Mouse (Mus musculus) midbrain, embryonic 11.5 days (tissue): ENCODE data around the gene Mapk8. TPM values are rescaled to one million over a fixed set of nuclear protein-coding genes. Genes with fewer than 3 reads are reported as not detected.
A peak's percentile ranks its signal among the peaks of the same experiment; 100 is the strongest.

Source experiments
- ATAC-seq: fragments of 200-750 bp; cut with Nextera tagmentation; 2 replicates; pipeline ENCODE4 v1.8.0; 2017; ENCODE audit warnings: moderate TSS enrichment, moderate library complexity; ENCODE audit not compliant: low FRiP score
- DNase-seq: peaks from one replicate; pipeline ENCODE4 v3.0.0; 2015; ENCODE audit warnings: low spot score; ENCODE audit errors: missing footprints
- H3K27ac ChIP-seq: fragments of 300-500 bp; sonication (generic); 2 replicates; pipeline ENCODE4 v1.5.1; 2014; ENCODE audit warnings: low read depth, low read length
- H3K27me3 ChIP-seq: fragments of 300-500 bp; sonication (generic); 2 replicates; pipeline ENCODE4 v1.6.1; 2014; ENCODE audit warnings: mild to moderate bottlenecking, low read length, moderate library complexity, mixed read lengths; ENCODE audit not compliant: control insufficient read depth, insufficient read depth
- H3K36me3 ChIP-seq: fragments of 300-500 bp; sonication (generic); 2 replicates; pipeline ENCODE4 v1.6.1; 2014; ENCODE audit warnings: mild to moderate bottlenecking, low read length, moderate library complexity, mixed read lengths; ENCODE audit not compliant: control insufficient read depth, insufficient read depth
- H3K4me1 ChIP-seq: fragments of 300-500 bp; sonication (generic); 2 replicates; pipeline ENCODE4 v1.6.1; 2014; ENCODE audit warnings: low read length; ENCODE audit not compliant: control insufficient read depth, insufficient read depth
- H3K4me2 ChIP-seq: fragments of 300-500 bp; sonication (generic); 2 replicates; pipeline ENCODE4 v1.6.1; 2014; ENCODE audit warnings: mild to moderate bottlenecking, moderate library complexity
- H3K4me3 ChIP-seq: fragments of 300-500 bp; sonication (generic); 2 replicates; pipeline ENCODE4 v1.5.1; 2014; ENCODE audit warnings: low read depth, low read length
- H3K9ac ChIP-seq: fragments of 300-500 bp; sonication (generic); 2 replicates; pipeline ENCODE4 v1.6.1; 2014; ENCODE audit warnings: low read length
- H3K9me3 ChIP-seq: fragments of 300-500 bp; sonication (generic); 2 replicates; pipeline ENCODE4 v1.6.1; 2016; ENCODE audit warnings: low read length; ENCODE audit not compliant: control insufficient read depth
- WGBS: fragments of 180-500 bp; shearing (Covaris S2); extraction: QIAGEN DNeasy Blood & Tissue Kit; methylation state at CpG from one replicate; pipeline ENCODE4 v1.1.7; 2014; 5-methylcytosine and 5-hydroxymethylcytosine counted together
- polyA plus RNA-seq: library from polyadenylated mRNA; unstranded; fragments of >200 nt; fragmentation: Nextera tagmentation; extraction: Ambion mirVana; gene quantifications from 2 replicates; pipeline ENCODE4 v1.2.1, GENCODE M21; 2014

The Mapk8 gene
- polyA plus RNA-seq, 1 experiment from 2014 or later = 27.4 TPM

- Histone ChIP-seq H3K4me2 (no peak overlapping the region), H3K27ac (no peak overlapping the region), H3K36me3 (no peaks in the 10 kb centered on the region), H3K4me3 (no peak overlapping the region), H3K9me3 (no peaks in the 10 kb centered on the region), H3K4me1 (0 out of 2 replicates have a peak, but pooled peaks cover 4% of the 10 kb centered on the region), H3K27me3 (no peaks in the 10 kb centered on the region), H3K9ac (no peak overlapping the region)
- ATAC-seq (no peak), DNase-seq (peak; percentile 78)
- 65% methylated on average over 1 of the region's 1 CpGs for WGBS
Measured at GRCm38 (mm10) chr14:33373271-33373670, 73.7 kb downstream of the Mapk8 start.

DNA sequence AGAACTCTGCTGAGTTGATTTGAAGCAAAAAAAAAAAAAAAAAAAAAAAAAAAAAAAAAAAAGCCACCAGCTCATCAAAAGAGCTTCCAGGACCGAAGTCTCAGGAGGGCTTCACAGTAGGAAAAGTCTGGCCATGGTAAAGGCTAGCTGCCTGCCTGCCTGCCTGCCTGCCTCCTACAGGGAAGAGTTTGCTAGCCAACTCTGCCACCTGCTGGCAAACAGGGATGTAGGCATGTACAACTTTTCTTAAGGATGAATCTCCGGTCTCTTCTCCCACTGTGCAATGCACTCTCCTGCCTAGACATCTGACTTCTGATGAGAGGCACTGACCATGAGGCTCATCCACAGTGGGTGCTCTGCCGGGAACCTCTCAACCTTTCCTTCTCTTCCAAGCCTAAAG, 75.7 kb downstream of the Mapk8 start:
- WGBS = 23% methylated on average over 3 of the region's 3 CpGs
- peak; percentile 59 for ATAC-seq
- H3K9me3 ChIP-seq = no peaks in the 10 kb centered on the region
- H3K4me3 ChIP-seq = no peak overlapping the region
- 0 out of 2 replicates have a peak, but pooled peaks cover 4% of the 10 kb centered on the region for H3K4me1 ChIP-seq
- no peak overlapping the region for H3K27ac ChIP-seq
- no peak overlapping the region for H3K4me2 ChIP-seq
- DNase-seq = peak; percentile 89
- H3K36me3 ChIP-seq = no peaks in the 10 kb centered on the region
- H3K9ac ChIP-seq = no peak overlapping the region
- no peaks in the 10 kb centered on the region for H3K27me3 ChIP-seq

GRCm38 (mm10) chr14:33370056-33370455, 76.9 kb downstream of the Mapk8 start:
- no peaks in the 10 kb centered on the region for H3K27me3 ChIP-seq
- no peaks in the 10 kb centered on the region for H3K36me3 ChIP-seq
- peak overlapping the region; percentile 4; the same call in 1 of the 2 replicates for H3K4me2 ChIP-seq
- H3K9me3 ChIP-seq = no peaks in the 10 kb centered on the region
- no peak overlapping the region for H3K9ac ChIP-seq
- H3K4me3 ChIP-seq = no peak overlapping the region
- 18% methylated on average over 7 of the region's 7 CpGs for WGBS
- DNase-seq = no peak
- ATAC-seq = no peak
- 0 out of 2 replicates have a peak, but pooled peaks cover 4% of the 10 kb centered on the region for H3K4me1 ChIP-seq
- H3K27ac ChIP-seq = no peak overlapping the region

DNA sequence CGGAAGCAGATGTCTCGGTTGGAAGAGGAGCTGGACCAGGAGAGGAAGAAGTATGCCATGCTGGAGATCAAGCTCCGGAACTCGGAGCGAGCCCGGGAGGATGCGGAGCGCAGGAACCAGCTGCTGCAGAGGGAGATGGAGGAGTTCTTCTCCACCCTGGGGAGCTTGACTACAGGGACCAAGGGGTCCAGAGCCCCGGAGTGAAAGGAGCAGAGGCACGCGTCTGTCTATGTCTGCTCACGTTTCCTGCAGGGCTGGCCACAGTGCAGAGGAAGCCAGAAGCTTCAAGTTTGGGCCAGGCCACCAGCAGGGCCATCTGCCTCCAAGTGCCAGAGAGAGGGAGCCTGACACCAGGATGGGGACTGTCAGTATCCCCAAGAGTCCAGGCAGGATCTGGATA, 77.6 kb downstream of the Mapk8 start:
- Histone ChIP-seq H3K4me1 (0 out of 2 replicates have a peak, but pooled peaks cover 4% of the 10 kb centered on the region), H3K27ac (no peak overlapping the region), H3K9me3 (no peaks in the 10 kb centered on the region), H3K9ac (no peak overlapping the region), H3K4me3 (no peak overlapping the region), H3K4me2 (no peak overlapping the region), H3K36me3 (no peaks in the 10 kb centered on the region), H3K27me3 (no peaks in the 10 kb centered on the region)
- WGBS = 88% methylated on average over 12 of the region's 12 CpGs
- DNase-seq (no peak), ATAC-seq (no peak)

- H3K4me1 ChIP-seq = peaks cover 6% of the 10 kb centered on the region; the same call in 1 of the 2 replicates
- H3K27ac ChIP-seq = no peak overlapping the region
- H3K4me3 ChIP-seq = no peak overlapping the region
- H3K9me3 ChIP-seq = no peaks in the 10 kb centered on the region
- DNase-seq (no peak), ATAC-seq (0 out of 2 replicates have a peak, but pooled peaks have one; percentile 9)
- 74% methylated on average over 30 of the region's 30 CpGs for WGBS
- H3K4me2 ChIP-seq = no peak overlapping the region
- no peaks in the 10 kb centered on the region for H3K27me3 ChIP-seq
- H3K36me3 ChIP-seq = no peaks in the 10 kb centered on the region
- H3K9ac ChIP-seq = no peak overlapping the region
Measured at GRCm38 (mm10) chr14:33366891-33367777, 79.8 kb downstream of the Mapk8 start.

DNA sequence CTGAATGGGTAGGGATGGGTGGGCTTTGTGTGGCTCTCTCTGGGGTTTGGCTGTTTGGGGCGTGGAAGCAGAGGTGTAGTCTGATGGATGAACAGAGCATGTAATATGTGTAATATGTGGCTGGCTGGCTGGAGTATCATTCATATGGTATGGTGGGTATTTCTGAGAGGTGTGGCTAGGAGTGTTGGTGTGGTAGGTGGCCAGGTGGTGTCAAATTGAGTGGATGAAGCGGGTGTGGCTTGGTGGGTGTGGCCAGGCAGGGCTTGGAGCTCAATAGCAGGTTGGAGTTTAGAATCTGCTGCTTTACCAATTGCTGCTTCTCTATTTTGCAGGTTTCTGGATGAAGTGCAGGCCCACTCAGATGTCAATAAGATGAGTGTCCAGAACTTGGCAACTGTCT, 82.9 kb downstream of the Mapk8 start:
- Histone ChIP-seq H3K4me3 (no peak overlapping the region), H3K9ac (no peak overlapping the region), H3K4me2 (no peak overlapping the region), H3K36me3 (no peaks in the 10 kb centered on the region), H3K9me3 (no peaks in the 10 kb centered on the region), H3K4me1 (peaks cover 3% of the 10 kb centered on the region; the same call in 1 of the 2 replicates), H3K27ac (no peak overlapping the region), H3K27me3 (no peaks in the 10 kb centered on the region)
- DNase-seq (peak; percentile 49), ATAC-seq (no peak)
- 94% methylated on average over 2 of the region's 2 CpGs for WGBS

GRCm38 (mm10) chr14:33363611-33364010, 83.3 kb downstream of the Mapk8 start:
- no peak for ATAC-seq
- WGBS = 84% methylated on average over 5 of the region's 5 CpGs
- Histone ChIP-seq H3K4me1 (peaks cover 3% of the 10 kb centered on the region; the same call in 1 of the 2 replicates), H3K27me3 (no peaks in the 10 kb centered on the region), H3K4me3 (no peak overlapping the region), H3K9me3 (no peaks in the 10 kb centered on the region), H3K27ac (no peak overlapping the region), H3K4me2 (no peak overlapping the region), H3K36me3 (no peaks in the 10 kb centered on the region), H3K9ac (no peak overlapping the region)
- no peak for DNase-seq

DNA sequence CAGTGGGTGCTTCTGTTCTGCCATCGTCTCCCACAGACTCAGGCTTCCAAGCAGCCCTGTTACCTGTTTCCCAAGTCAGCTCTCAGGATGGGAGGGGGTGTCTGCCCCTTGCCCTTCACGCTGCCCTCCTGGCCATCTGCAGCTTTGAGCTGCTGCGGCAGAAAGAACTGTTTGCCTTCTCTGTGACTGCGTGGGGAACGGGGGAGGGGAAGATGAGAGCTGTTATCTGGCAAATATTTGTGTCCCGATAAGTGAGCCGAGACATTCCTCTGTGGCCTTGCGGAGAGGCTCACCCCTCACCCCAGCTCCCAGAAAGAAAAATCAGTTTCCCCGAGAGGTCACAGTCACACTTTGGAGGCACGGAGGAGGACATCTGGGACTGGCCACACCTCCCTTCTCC, 84.2 kb downstream of the Mapk8 start:
- H3K27ac ChIP-seq = no peak overlapping the region

GRCm38 (mm10) chr14:33362122-33362521, 84.8 kb downstream of the Mapk8 start:
- Histone ChIP-seq H3K4me1 (peaks cover 3% of the 10 kb centered on the region; the same call in 1 of the 2 replicates), H3K36me3 (no peaks in the 10 kb centered on the region), H3K9ac (no peak overlapping the region), H3K27ac (no peak overlapping the region), H3K4me2 (no peak overlapping the region), H3K9me3 (no peaks in the 10 kb centered on the region), H3K27me3 (no peaks in the 10 kb centered on the region), H3K4me3 (no peak overlapping the region)
- DNase-seq (no peak), ATAC-seq (peak; percentile 33; the same call in 1 of the 2 replicates)
- 73% methylated on average over 14 of the region's 14 CpGs for WGBS

More for the DNA sequence above, 84.2 kb downstream of the Mapk8 start:
- Histone ChIP-seq H3K36me3 (no peaks in the 10 kb centered on the region), H3K4me2 (no peak overlapping the region), H3K27me3 (no peaks in the 10 kb centered on the region), H3K9ac (no peak overlapping the region), H3K4me1 (peaks cover 3% of the 10 kb centered on the region; the same call in 1 of the 2 replicates), H3K9me3 (no peaks in the 10 kb centered on the region), H3K4me3 (no peak overlapping the region)
- 45% methylated on average over 10 of the region's 10 CpGs for WGBS
- ATAC-seq (no peak), DNase-seq (no peak)
